Mouse (Mus musculus): Measurements from ENCODE around the gene Ninl.

- TF ChIP-seq MAFK (IDR thresholded peaks at IDR 0.05; ENCODE audit: insufficient read depth, low read depth, low read length) (no peak), HCFC1 (IDR thresholded peaks at IDR 0.05; ENCODE audit: borderline replicate concordance, insufficient read depth, low read length) (no peak)
Measured at GRCm38 (mm10) chr2:151008517-151008932, 30.7 kb downstream of the Ninl start.

All from ES-E14 (cell line).